Mouse (Mus musculus) midbrain, embryonic 16.5 days (tissue): ENCODE results near the gene Acaa1a. TPM values are rescaled to one million over a fixed set of nuclear protein-coding genes. Genes with fewer than 3 reads are reported as not detected.
A peak's percentile ranks its signal among the peaks of the same experiment; 100 is the strongest.

Experiments
- ATAC-seq: fragments of 200-750 bp; cut with Nextera tagmentation; 2 replicates; pipeline ENCODE4 v1.8.0; 2017; ENCODE audit warnings: moderate TSS enrichment
- H3K27ac ChIP-seq: fragments of 300-500 bp; sonication (generic); 2 replicates; pipeline ENCODE4 v1.5.1; 2014; ENCODE audit warnings: mild to moderate bottlenecking, low read length, mixed read lengths
- H3K27me3 ChIP-seq: fragments of 300-500 bp; sonication (generic); 2 replicates; pipeline ENCODE4 v1.6.1; 2014; ENCODE audit warnings: low read depth, low read length, mixed read lengths; ENCODE audit not compliant: control insufficient read depth, insufficient read depth
- H3K36me3 ChIP-seq: fragments of 300-500 bp; sonication (generic); 2 replicates; pipeline ENCODE4 v1.6.1; 2014; ENCODE audit warnings: mild to moderate bottlenecking, low read length, moderate library complexity, mixed read lengths; ENCODE audit not compliant: control insufficient read depth, insufficient read depth
- H3K4me1 ChIP-seq: fragments of 300-500 bp; sonication (generic); 2 replicates; pipeline ENCODE4 v1.6.1; 2014; ENCODE audit warnings: mild to moderate bottlenecking, low read length, mixed read lengths; ENCODE audit not compliant: control insufficient read depth, insufficient read depth
- H3K4me2 ChIP-seq: fragments of 300-500 bp; sonication (generic); 2 replicates; pipeline ENCODE4 v1.6.1; 2014; ENCODE audit warnings: mild to moderate bottlenecking, low read length, mixed read lengths
- H3K4me3 ChIP-seq: fragments of 300-500 bp; sonication (generic); 2 replicates; pipeline ENCODE4 v1.5.1; 2014; ENCODE audit warnings: low read depth, mild to moderate bottlenecking, low read length, moderate library complexity, mixed read lengths
- H3K9ac ChIP-seq: fragments of 300-500 bp; sonication (generic); 2 replicates; pipeline ENCODE4 v1.6.1; 2014; ENCODE audit warnings: low read depth, low read length, mixed read lengths
- H3K9me3 ChIP-seq: fragments of 300-500 bp; sonication (generic); replicated peaks from 2 replicates; pipeline ENCODE4 v1.6.1; 2014; ENCODE audit warnings: mild to moderate bottlenecking, low read length, mixed read lengths; ENCODE audit not compliant: control insufficient read depth, poor library complexity, severe bottlenecking
- WGBS: fragments of 180-500 bp; shearing (Covaris S2); extraction: QIAGEN DNeasy Blood & Tissue Kit; methylation state at CpG from one replicate; pipeline ENCODE4 v1.1.7; 2014; 5-methylcytosine and 5-hydroxymethylcytosine counted together
- polyA plus RNA-seq: library from polyadenylated mRNA; unstranded; fragments of >200 nt; fragmentation: Nextera tagmentation; extraction: Ambion mirVana; gene quantifications from 2 replicates; pipeline ENCODE4 v1.2.1, GENCODE M21; 2015

Acaa1a gene
- polyA plus RNA-seq = 113 and 116 TPM in 2 replicates

DNA sequence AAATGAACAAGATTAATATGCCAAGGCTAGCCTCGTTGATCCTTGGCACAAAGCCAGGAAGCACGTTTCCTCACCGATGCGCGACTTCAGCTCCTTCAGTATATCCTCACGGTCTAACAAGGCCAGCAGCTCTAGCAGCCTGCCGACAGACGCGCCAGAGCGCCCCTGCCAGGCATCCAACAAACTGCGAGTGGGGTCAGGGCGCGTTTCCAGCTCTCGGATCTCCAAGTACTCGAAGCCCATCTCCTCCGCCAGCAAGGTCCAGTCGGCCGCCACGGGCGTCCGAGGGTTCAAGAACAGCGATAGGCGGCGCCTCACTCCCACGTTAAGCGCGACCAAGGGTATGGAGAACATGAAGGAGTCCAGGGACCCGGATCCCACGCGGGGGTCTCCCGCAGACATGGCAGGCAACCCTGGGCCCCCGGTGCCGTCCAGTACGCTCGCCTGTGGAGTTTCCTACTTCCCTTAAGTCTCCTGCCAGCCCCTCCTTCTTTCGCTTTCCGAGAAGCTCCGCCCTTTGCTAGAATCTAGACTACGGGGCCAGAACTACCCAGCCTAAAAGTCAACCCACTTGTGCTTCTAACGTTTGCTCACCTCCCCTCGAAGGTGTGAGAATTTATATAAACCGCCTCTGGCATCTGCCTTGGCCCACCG is at the start of gene Acaa1a:
Acaa1a (plus strand) TSS at position 119 of the 654 bp plus-strand sequence.
- H3K27me3 ChIP-seq = 0 out of 2 replicates have a peak, but pooled peaks cover 5% of the 10 kb centered on the region
- ATAC-seq = no peak
- H3K4me3 ChIP-seq = peak within 1 kb of the TSS; percentile 75
- H3K4me1 ChIP-seq = peaks cover 20% of the 10 kb centered on the region
- no peaks in the 10 kb centered on the region for H3K9me3 ChIP-seq
- H3K9ac ChIP-seq = peak within 1 kb of the TSS; percentile 82
- peak within 1 kb of the TSS; percentile 87 for H3K27ac ChIP-seq
- H3K36me3 ChIP-seq = peaks cover 7% of the 10 kb centered on the region; the same call in 1 of the 2 replicates
- 2% methylated on average over 43 of the region's 43 CpGs for WGBS
- peak within 1 kb of the TSS; percentile 72 for H3K4me2 ChIP-seq

DNA sequence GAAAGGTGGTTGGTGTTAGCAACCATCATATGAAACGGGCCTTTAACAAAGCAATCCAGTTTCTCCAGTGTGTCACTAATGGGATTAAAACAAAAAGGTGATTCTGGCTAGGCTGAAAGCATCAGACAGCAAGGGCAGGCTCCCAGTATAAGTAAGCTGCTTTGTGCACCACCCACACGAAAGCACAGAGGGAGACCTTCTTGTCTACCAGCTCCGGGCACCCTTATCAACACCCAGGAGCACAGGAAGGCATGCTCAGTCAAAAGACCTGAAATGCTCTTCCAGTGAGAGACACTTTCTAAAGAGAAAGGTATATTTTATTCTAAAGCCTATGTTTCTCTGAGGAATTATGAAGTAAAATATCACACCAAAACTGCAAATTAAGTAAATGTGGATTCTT is 48.7 kb upstream of the Acaa1a start:
- Histone ChIP-seq H3K4me2 (no peak overlapping the region), H3K9ac (no peak overlapping the region), H3K36me3 (no peaks in the 10 kb centered on the region; the same call in 1 of the 2 replicates), H3K27ac (no peak overlapping the region), H3K27me3 (no peaks in the 10 kb centered on the region), H3K4me3 (no peak overlapping the region), H3K4me1 (no peaks in the 10 kb centered on the region), H3K9me3 (no peaks in the 10 kb centered on the region)
- WGBS = 59% methylated on average over 3 of the region's 3 CpGs
- no peak for ATAC-seq

DNA sequence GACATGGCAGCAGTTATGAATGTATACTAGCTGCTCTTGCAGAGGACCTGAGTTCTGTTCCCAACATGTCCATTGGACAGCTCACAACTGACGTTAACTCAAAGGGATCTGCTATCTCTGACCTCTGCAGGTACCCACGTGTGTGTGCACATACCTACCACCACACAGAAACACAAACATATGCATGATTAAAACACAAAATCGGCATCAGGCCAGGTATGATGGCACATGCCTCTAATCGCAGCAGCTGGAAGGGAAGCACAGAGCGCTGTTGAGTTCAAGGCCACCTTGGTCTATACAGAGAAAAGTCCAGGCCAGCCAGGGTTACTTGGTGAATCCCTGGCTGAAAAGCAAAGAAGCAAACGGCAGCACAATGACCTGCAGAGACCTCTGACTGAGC is 41.8 kb upstream of the Acaa1a start:
- Histone ChIP-seq H3K27me3 (no peaks in the 10 kb centered on the region), H3K4me2 (no peak overlapping the region), H3K4me1 (no peaks in the 10 kb centered on the region), H3K9ac (no peak overlapping the region), H3K9me3 (no peaks in the 10 kb centered on the region), H3K4me3 (no peak overlapping the region), H3K27ac (no peak overlapping the region), H3K36me3 (peaks cover 11% of the 10 kb centered on the region)
- ATAC-seq = no peak
- 89% methylated on average over 6 of the region's 6 CpGs for WGBS

DNA sequence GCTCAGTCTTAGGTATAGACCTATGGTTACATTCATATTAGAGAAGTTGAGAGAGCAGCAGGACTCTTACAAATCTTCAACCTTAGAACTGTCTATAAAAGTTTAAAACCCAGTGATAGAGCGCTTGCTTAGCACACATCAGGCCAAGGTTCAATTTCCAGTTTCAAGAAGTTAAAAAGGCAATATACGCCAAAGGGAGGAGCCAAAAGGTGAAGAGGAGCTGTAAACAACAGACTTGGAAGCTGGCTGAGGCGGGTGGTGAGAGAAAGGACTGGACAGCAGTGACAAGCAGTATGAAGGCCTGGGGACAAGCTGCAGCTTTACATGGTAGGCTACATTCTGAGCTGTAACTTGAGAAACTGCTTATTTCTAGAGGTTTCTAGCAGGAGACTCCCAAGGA is 40.9 kb upstream of the Acaa1a start:
- H3K9ac ChIP-seq = no peak overlapping the region
- no peaks in the 10 kb centered on the region for H3K27me3 ChIP-seq
- no peak overlapping the region for H3K4me2 ChIP-seq
- H3K4me1 ChIP-seq = no peaks in the 10 kb centered on the region
- no peak overlapping the region for H3K27ac ChIP-seq
- H3K36me3 ChIP-seq = peaks cover 11% of the 10 kb centered on the region
- no peaks in the 10 kb centered on the region for H3K9me3 ChIP-seq
- 97% methylated on average over 3 of the region's 3 CpGs for WGBS
- no peak overlapping the region for H3K4me3 ChIP-seq
- ATAC-seq = no peak

DNA sequence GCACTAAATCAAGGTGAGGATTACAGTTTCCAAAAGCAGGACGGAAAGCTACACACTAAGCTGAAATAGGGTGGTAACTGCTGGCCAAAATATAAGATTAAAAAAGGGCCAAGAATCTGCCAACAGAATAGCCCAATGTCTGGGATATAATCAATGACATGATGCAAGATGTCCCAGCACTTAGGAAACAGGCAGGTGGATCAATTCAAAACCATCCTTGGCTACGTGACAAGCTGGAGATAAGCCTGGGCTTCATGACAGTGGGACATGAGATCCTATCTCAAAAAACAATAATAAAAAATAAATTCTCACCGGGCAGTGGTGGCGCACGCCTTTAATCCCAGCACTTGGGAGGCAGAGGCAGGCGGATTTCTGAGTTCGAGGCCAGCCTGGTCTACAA is 33.6 kb upstream of the Acaa1a start:
- Histone ChIP-seq H3K27me3 (no peaks in the 10 kb centered on the region), H3K4me2 (no peak overlapping the region), H3K4me1 (no peaks in the 10 kb centered on the region), H3K27ac (no peak overlapping the region), H3K4me3 (no peak overlapping the region), H3K36me3 (peaks cover 11% of the 10 kb centered on the region), H3K9me3 (no peaks in the 10 kb centered on the region), H3K9ac (no peak overlapping the region)
- no peak for ATAC-seq
- 93% methylated on average over 7 of the region's 7 CpGs for WGBS

DNA sequence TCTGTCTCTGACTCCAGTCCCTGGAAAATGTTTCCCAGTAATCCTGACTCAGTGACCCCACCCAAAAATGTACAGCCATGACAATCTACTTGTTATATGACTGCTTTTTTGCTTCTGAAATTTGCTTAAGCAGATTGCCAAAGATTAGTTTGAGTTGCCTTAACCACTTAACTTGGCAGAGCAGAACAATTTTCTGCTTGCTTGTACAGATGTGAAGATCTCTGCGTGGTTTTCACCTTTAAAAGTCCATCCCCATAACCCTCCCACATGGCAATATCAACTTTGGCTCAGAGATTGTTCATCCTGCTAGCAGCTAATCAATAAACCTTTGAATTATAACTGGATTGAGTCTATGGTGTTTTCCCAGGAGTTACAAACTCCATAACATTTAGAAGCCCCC is 30.4 kb upstream of the Acaa1a start:
- no peak for ATAC-seq
- Histone ChIP-seq H3K9me3 (no peaks in the 10 kb centered on the region), H3K9ac (no peak overlapping the region), H3K36me3 (no peaks in the 10 kb centered on the region), H3K4me1 (no peaks in the 10 kb centered on the region), H3K27me3 (no peaks in the 10 kb centered on the region), H3K4me3 (no peak overlapping the region), H3K4me2 (no peak overlapping the region), H3K27ac (no peak overlapping the region)
- 85% methylated on average over 1 of the region's 1 CpGs for WGBS

DNA sequence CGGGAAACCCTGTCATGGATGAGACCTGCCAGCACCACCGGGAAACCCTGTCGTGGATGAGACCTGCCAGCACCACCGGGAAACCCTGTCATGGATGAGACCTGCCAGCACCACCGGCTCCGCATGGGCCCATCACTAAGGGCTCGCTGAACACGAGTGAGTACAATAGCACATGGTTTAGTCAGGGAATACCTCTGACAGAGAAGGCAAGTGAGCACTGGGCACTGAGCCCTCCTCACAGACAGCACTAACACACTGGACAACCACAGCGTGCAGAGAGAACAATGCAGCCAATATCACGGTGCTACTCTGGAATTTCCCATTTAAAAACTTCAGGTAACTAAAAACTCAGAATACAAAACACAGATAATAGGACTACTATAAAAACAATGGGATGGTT is 26.4 kb upstream of the Acaa1a start:
- Histone ChIP-seq H3K9ac (no peak overlapping the region), H3K27ac (no peak overlapping the region), H3K36me3 (no peaks in the 10 kb centered on the region), H3K27me3 (no peaks in the 10 kb centered on the region), H3K9me3 (no peaks in the 10 kb centered on the region), H3K4me3 (no peak overlapping the region), H3K4me1 (no peaks in the 10 kb centered on the region), H3K4me2 (no peak overlapping the region)
- WGBS = 90% methylated on average over 10 of the region's 10 CpGs
- ATAC-seq = no peak

DNA sequence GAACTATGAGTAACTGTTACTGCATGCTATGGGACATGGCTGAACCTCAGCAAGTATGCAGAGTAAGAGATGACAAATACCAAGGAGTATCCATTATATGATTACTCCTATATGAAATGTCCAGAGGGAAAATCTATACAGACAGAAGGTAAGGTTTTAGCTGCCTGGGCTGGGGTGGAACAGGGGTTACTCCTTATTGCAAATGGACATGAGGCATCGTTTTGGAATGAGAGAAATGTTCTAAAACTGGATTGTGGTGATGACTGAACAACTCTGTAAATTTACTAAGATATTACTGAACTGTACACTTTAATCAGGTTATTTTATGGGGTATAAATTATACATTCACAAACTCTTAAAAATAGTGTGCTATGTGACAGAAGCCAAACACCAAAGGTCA is 20.6 kb upstream of the Acaa1a start:
- ATAC-seq = no peak
- Histone ChIP-seq H3K4me2 (no peak overlapping the region), H3K9me3 (no peaks in the 10 kb centered on the region), H3K4me3 (no peak overlapping the region), H3K27me3 (no peaks in the 10 kb centered on the region), H3K36me3 (no peaks in the 10 kb centered on the region), H3K27ac (no peak overlapping the region), H3K4me1 (peaks cover 16% of the 10 kb centered on the region), H3K9ac (no peak overlapping the region)
- 100% methylated on average over 1 of the region's 1 CpGs for WGBS

DNA sequence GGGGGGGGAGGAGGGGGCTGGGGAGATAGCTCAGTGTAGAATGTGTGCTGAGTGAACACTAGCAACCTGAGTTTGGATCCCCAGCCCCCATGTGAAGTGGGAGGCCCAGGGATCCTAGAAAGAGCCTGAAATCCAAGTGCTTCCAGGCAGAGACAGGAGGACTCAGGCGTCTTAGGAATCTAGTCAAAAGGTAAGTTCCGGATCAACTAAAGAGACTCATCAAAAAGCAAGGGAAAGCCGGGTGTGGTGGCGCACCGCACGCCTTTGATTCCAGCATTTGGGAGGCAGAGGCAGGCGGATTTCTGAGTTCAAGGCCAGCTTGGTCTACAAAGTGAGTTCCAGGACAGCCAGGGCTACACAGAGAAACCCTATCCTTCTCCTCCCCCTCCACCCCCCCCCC is 19.0 kb upstream of the Acaa1a start:
- WGBS = 89% methylated on average over 7 of the region's 7 CpGs
- Histone ChIP-seq H3K4me3 (peak overlapping the region; percentile 89; the same call in 1 of the 2 replicates), H3K36me3 (no peaks in the 10 kb centered on the region), H3K4me1 (peaks cover 16% of the 10 kb centered on the region), H3K9ac (peak overlapping the region; percentile 90; the same call in 1 of the 2 replicates), H3K9me3 (no peaks in the 10 kb centered on the region), H3K4me2 (peak overlapping the region; percentile 87), H3K27ac (no peak overlapping the region), H3K27me3 (no peaks in the 10 kb centered on the region)
- ATAC-seq = no peak
